Mouse (Mus musculus) stomach, postnatal 0 days (tissue): Measurements from ENCODE around the gene 3830417A13Rik. TPM values are rescaled to one million over a fixed set of nuclear protein-coding genes. Genes with fewer than 3 reads are reported as not detected.

ENCODE experiments used
- ATAC-seq: fragments of 200-750 bp; cut with Nextera tagmentation; 2 replicates; pipeline ENCODE4 v1.8.0; 2017; ENCODE audit not compliant: low FRiP score, low TSS enrichment
- DNase-seq: peaks from one replicate; pipeline ENCODE4 v3.0.0-alpha.2; 2016; ENCODE audit warnings: low spot score
- H3K27ac ChIP-seq: fragments of 300-500 bp; sonication (generic); replicated peaks from 2 replicates; pipeline ENCODE4 v1.5.1; 2014; ENCODE audit warnings: mild to moderate bottlenecking, control low read depth
- H3K27me3 ChIP-seq: fragments of 300-500 bp; sonication (generic); 2 replicates; pipeline ENCODE4 v1.6.1; 2014; ENCODE audit warnings: low read length; ENCODE audit not compliant: control insufficient read depth, insufficient read depth
- H3K36me3 ChIP-seq: fragments of 300-500 bp; sonication (generic); 2 replicates; pipeline ENCODE4 v1.6.1; 2014; ENCODE audit warnings: low read length, mixed read lengths; ENCODE audit not compliant: control insufficient read depth, insufficient read depth
- H3K4me1 ChIP-seq: fragments of 300-500 bp; sonication (generic); replicated peaks from 2 replicates; pipeline ENCODE4 v1.6.1; 2014; ENCODE audit warnings: antibody characterized with exemption; ENCODE audit not compliant: control insufficient read depth, insufficient read depth
- H3K4me2 ChIP-seq: fragments of 300-500 bp; sonication (generic); replicated peaks from 2 replicates; pipeline ENCODE4 v1.6.1; 2014; ENCODE audit warnings: low read depth, mild to moderate bottlenecking, control low read depth, moderate library complexity
- H3K4me3 ChIP-seq: fragments of 300-500 bp; sonication (generic); 2 replicates; pipeline ENCODE4 v1.5.1; 2014; ENCODE audit warnings: low read depth, low read length, control low read depth
- H3K9ac ChIP-seq: fragments of 300-500 bp; sonication (generic); 2 replicates; pipeline ENCODE4 v1.6.1; 2014; ENCODE audit warnings: mild to moderate bottlenecking, low read length, control low read depth, mixed read lengths
- H3K9me3 ChIP-seq: fragments of 300-500 bp; sonication (generic); 2 replicates; pipeline ENCODE4 v1.6.1; 2016; ENCODE audit warnings: low read length; ENCODE audit not compliant: control insufficient read depth
- CTCF ChIP-seq: IDR thresholded peaks from 2 replicates; pipeline ENCODE4 v1.5.1; 2016; ENCODE audit warnings: antibody characterized with exemption, low read depth, mild to moderate bottlenecking, moderate library complexity
- EP300 ChIP-seq: optimal IDR thresholded peaks from 2 replicates; pipeline ENCODE3; 2016; ENCODE audit warnings: antibody characterized with exemption
- WGBS: fragments of 180-500 bp; shearing (Covaris S2); extraction: QIAGEN DNeasy Blood & Tissue Kit; methylation state at CpG from one replicate; pipeline ENCODE4 v1.1.7; 2014; 5-methylcytosine and 5-hydroxymethylcytosine counted together
- polyA plus RNA-seq: library from polyadenylated mRNA; unstranded; fragments of >200 nt; fragmentation: Nextera tagmentation; extraction: Ambion mirVana; gene quantifications from 2 replicates; pipeline ENCODE4 v1.2.1, GENCODE M21; 2015

3830417A13Rik gene
- 0.12 TPM in 1 of 2 replicates, not detected in the other for polyA plus RNA-seq

- no peak for TF ChIP-seq EP300
- TF ChIP-seq CTCF = no peak
- DNase-seq (no peak), ATAC-seq (no peak)
- no peak within 1 kb of the TSS for H3K27ac ChIP-seq
- no peak within 1 kb of the TSS for H3K4me2 ChIP-seq
- no peak within 1 kb of the TSS for H3K9ac ChIP-seq
- no peaks in the 10 kb centered on the region for H3K4me1 ChIP-seq
- H3K9me3 ChIP-seq = no peaks in the 10 kb centered on the region
- 82% methylated on average over 11 of the region's 11 CpGs for WGBS
- H3K36me3 ChIP-seq = no peaks in the 10 kb centered on the region
- no peak within 1 kb of the TSS for H3K4me3 ChIP-seq
- H3K27me3 ChIP-seq = no peaks in the 10 kb centered on the region
These were observed at the start of gene 3830417A13Rik for GRCm38 (mm10) chrX:64173248-64173647. TSS of gene 3830417A13Rik (plus strand) at chrX:64173548.

GRCm38 (mm10) chrX:64152098-64152497 lies 21.2 kb upstream of the 3830417A13Rik start, which contains the start of gene Gm6760:
TSS of gene Gm6760 (minus strand) at chrX:64152198.
- Histone ChIP-seq H3K9me3 (no peaks in the 10 kb centered on the region), H3K27ac (no peak within 1 kb of the TSS), H3K4me3 (no peak within 1 kb of the TSS), H3K36me3 (no peaks in the 10 kb centered on the region), H3K27me3 (no peaks in the 10 kb centered on the region), H3K9ac (no peak within 1 kb of the TSS), H3K4me1 (no peaks in the 10 kb centered on the region), H3K4me2 (no peak within 1 kb of the TSS)
- ATAC-seq (no peak), DNase-seq (no peak)
- 55% methylated on average over 2 of the region's 2 CpGs for whole genome bisulfite sequencing
- no peak for TF ChIP-seq EP300

GRCm38 (mm10) chrX:64181246-64181645 lies 7.9 kb downstream of the 3830417A13Rik start:
- DNase-seq (no peak), ATAC-seq (no peak)
- Histone ChIP-seq H3K27ac (no peak overlapping the region), H3K36me3 (no peaks in the 10 kb centered on the region), H3K4me3 (no peak overlapping the region), H3K9me3 (no peaks in the 10 kb centered on the region), H3K4me1 (no peaks in the 10 kb centered on the region), H3K27me3 (no peaks in the 10 kb centered on the region), H3K9ac (no peak overlapping the region), H3K4me2 (no peak overlapping the region)
- TF ChIP-seq CTCF (no peak), EP300 (no peak)

Other genes starting within 250 kb of the 3830417A13Rik start
- gene Gm6760, start 21.4 kb upstream of the 3830417A13Rik start, polyA plus RNA-seq = not detected in 2 replicates
- gene Slitrk4, start 103.4 kb downstream of the 3830417A13Rik start, polyA plus RNA-seq = 0.34 and 0.64 TPM in 2 replicates